Mouse (Mus musculus): Measurements from ENCODE around the gene Gnat2. TPM values are rescaled to one million over a fixed set of nuclear protein-coding genes. Genes with fewer than 3 reads are reported as not detected.
A peak's percentile ranks its signal among the peaks of the same experiment; 100 is the strongest.

Gene Gnat2
- under 1 TPM in 2 of 4 experiments, not detected in 2; 0.21 to 0.46 TPM for total RNA-seq (2022)

- DNase-seq (ENCODE audit: low spot score in 2 of 2) = no peak
These were observed at the start of gene Gnat2 for GRCm38 (mm10) chr3:108092536-108093115. Gene Gnat2, plus strand, starts transcription at chr3:108092789.

- DNase-seq (ENCODE audit: low spot score in 2 of 2) = peak; percentile 79 to 84
These were observed 48.0 kb upstream of the Gnat2 start, which contains the start of gene Gstm4 for GRCm38 (mm10) chr3:108044394-108045140. Gene Gstm4, minus strand, starts transcription at chr3:108044894.

DNA sequence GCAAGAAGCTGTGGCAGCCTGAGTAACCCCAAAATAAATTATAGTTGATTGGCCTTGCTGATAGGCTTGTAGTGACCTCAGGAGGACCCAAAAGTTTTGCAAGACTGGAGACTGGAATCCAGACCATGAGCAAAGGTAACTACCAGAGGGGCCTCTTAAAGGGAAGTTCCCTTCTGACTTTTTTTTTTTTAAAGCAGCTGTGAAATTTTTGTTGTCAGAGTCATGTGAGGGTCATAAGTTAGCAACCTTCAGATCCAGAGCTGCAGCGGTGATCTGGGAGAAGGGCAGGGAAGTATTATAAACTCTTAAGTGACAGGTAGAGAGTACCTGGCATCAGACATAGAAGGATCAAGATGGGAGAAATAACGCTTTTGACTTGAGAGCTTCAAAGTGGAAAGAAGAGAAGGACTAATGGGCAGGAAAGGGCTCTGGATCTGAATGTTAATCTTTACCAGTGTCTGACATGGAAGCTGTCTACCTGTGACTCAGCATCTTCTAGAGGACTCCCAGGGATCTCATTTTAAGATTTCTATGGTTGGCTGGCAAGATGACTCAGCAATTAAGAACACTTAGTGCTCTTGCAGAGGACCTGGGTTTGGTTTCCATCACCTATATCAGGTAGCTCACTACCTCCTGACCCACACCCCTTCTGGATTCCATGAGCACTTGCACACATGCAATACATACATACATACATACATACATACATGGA lies 45.5 kb upstream of the Gnat2 start:
- no peak for DNase-seq (ENCODE audit: low spot score in 2 of 2)

- no peak for DNase-seq (ENCODE audit: low spot score in 2 of 2)
These were observed 44.3 kb upstream of the Gnat2 start for GRCm38 (mm10) chr3:108048306-108048705.

GRCm38 (mm10) chr3:108050493-108050892 lies 42.1 kb upstream of the Gnat2 start:
- DNase-seq (ENCODE audit: low spot score in 2 of 2) = no peak

DNA sequence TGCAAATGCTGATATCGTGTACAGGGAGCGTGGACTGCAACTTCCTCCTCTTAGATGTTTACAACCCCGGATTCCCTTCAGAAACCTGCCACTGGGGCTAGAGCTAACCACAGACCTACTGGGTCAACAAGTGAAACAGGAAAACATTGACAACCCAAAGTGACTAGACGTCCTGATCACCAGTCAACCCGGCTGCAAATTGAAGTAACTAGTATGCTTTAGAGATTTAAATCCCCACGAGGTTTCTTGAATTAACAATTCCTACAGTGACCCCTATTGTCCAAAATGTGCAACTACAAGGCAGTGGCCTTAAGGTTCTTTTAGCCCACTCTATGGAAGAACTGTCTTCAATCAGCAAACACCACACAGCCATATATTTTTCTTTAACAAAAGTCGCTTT lies 31.2 kb upstream of the Gnat2 start:
- no peak for DNase-seq (ENCODE audit: low spot score in 2 of 2)

GRCm38 (mm10) chr3:108062648-108063047 lies 29.9 kb upstream of the Gnat2 start:
- no peak for DNase-seq (ENCODE audit: low spot score in 2 of 2)

DNA sequence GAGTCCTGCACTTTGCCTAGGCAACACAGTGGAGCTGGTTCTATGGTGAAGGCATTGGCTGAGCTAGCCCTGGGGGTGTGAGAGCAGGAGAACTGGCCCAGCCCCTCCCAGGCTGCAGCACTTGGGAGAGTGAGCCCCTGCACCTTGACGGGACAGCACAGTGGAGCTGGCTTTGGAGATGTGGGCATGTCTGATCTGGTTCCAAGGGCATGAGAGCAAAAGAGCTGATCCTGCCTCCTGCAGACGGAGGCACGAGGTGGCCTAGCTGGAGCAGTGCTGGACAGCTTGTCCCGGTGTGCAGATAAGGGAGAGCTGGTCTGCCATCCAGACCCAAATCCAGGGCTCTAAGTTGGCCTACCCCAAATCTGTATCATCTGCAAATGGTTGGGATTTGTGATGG lies 27.9 kb upstream of the Gnat2 start:
- DNase-seq (ENCODE audit: low spot score in 2 of 2) = no peak

GRCm38 (mm10) chr3:108065551-108065950 lies 27.0 kb upstream of the Gnat2 start:
- no peak for DNase-seq (ENCODE audit: low spot score in 2 of 2)

- DNase-seq (ENCODE audit: low spot score in 2 of 2) = no peak
These were observed 25.1 kb upstream of the Gnat2 start for GRCm38 (mm10) chr3:108067370-108067934.

DNA sequence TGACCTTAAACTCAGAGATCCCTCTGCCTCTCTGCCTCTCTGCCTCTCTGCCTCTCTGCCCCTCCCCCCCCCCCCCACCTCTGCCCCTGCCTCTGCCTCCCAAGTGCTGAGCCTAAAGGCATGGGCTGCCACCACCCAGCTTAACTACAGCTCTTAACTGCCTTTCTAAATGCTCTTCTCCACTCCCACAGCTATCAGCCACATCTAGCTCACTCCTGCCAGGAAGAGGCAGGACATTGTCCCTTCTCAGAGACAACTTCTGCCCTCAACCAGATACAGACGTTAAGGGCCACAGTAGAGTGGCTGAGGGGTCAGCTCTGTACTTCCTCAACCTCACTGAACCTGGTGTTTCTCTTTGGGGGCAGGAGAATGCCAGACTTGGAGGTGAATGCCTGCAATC lies 23.8 kb upstream of the Gnat2 start:
- no peak for DNase-seq (ENCODE audit: low spot score in 2 of 2)

DNA sequence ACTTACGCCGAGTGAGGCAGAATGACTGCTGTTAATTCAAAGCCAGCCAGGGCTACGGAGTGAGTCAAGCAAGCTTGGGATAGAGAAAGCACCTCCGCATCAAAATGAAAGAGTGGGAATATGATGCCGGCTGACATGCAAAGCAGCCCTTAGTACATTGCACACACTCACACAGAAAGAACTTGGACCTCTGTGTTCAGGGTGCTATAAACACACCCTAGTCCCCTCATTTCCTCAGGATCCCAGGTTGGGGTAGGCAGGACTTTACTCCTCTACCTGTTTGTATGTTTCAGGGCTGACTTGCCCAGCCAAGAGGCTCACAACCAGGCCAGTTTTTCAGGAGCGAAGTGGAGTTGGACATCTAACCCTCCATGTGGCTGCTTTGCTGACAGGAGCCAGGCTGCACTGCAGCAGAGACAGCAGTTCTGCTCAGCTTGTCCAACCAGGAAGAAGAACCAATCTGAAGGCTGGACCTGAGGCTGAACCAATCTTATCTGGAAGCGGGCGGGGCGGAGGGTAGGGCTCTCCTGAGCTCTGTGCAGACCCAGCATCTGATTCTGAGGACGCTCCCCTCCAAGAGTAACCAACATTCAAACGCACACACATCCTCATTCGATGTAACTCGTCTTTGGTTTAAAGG lies 23.2 kb upstream of the Gnat2 start:
- no peak for DNase-seq (ENCODE audit: low spot score in 2 of 2)

DNA sequence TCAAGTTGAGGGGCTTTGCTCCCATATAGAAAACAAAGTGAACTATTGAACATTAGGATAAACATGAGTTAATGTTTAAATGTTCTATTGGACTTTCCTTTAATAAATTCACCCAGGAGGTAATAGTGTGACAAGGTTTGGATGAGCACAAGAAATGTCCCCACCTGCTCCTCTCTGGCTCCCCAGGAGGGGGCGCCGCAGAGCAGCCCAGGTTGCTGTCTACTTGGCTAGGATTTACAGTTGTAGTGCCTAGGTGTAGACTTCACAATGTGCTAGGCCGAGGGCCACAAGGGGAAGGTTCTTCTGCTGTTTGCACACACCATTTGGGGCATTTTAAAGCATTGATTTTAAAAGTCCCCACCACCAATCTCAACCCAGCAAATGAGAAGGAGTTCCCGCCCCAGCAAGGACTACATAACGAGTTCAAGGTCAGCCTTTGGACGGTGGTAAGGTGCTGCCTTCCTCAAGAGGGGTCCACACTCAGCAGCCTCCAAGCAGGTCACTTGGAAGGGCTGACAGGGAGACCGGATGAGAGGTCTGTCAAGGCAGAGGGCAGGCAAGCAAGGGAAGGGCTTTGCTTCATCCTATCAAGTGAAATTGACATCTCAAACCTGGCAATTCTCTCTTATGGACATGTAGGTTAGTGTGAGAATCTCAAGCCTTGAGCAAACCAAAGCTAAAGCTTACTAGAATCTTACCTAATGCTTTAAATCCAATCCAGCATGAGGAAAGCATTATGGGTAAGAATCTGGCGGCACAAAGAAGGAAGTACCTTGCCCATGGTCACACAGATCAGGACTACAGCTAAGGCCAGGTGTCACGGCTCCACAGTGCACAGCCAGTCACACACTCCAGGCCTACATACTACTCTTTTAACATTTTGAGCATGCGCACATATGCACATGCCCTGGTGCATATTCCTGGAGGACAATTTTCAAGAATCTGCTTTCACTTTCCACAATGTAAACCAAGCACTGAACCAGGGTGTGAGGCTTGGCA lies 22.0 kb upstream of the Gnat2 start:
- peak in 1 of 2 experiments; percentile 60 for DNase-seq (ENCODE audit: low spot score in 2 of 2)

GRCm38 (mm10) chr3:108072983-108073569 lies 19.5 kb upstream of the Gnat2 start:
- no peak for DNase-seq (ENCODE audit: low spot score in 2 of 2)

DNA sequence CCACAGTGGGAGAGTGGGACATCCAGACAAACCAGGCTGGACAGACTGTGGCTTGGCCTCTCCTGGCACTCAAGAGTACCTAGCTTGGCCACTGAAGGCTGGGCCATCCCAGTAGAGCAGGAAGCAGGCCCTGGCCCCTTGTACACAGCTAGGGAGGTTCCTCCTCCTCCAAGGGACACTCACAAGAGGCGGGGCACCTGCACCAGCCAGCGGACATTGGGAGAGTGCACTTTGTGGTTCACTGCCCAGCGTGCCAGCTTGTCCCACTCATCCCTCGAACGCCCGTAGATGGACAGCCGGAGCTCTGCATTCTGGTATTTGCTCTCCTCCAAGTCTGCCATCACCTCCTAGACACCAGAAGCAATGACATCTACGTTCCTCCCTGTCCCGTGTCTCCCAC lies 15.8 kb upstream of the Gnat2 start:
- no peak for DNase-seq (ENCODE audit: low spot score in 2 of 2)

- DNase-seq (ENCODE audit: low spot score in 2 of 2) = no peak
These were observed 10.9 kb upstream of the Gnat2 start for GRCm38 (mm10) chr3:108081681-108082080.

GRCm38 (mm10) chr3:108082251-108082875 lies 10.2 kb upstream of the Gnat2 start:
- DNase-seq (ENCODE audit: low spot score in 2 of 2) = no peak

DNA sequence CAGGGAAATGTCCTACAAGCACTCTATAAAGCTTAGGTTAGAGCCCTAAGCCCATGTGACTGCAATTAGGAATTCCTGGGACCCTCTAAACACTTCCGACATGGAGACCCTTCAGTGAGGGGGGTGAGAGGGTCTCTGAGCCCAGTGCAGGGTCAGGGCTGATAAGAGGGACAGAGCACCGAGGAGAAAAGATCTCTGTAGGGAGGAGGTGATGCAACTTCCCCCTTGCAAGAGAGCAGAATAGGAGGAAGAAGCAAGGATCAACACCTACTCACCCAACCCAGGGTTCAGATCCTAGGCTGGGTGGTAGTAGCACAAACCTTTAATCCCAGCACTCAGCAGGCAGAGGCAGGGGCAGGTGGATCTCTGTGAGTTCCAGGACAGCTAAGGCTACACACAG lies 9.4 kb upstream of the Gnat2 start:
- no peak for DNase-seq (ENCODE audit: low spot score in 2 of 2)

DNA sequence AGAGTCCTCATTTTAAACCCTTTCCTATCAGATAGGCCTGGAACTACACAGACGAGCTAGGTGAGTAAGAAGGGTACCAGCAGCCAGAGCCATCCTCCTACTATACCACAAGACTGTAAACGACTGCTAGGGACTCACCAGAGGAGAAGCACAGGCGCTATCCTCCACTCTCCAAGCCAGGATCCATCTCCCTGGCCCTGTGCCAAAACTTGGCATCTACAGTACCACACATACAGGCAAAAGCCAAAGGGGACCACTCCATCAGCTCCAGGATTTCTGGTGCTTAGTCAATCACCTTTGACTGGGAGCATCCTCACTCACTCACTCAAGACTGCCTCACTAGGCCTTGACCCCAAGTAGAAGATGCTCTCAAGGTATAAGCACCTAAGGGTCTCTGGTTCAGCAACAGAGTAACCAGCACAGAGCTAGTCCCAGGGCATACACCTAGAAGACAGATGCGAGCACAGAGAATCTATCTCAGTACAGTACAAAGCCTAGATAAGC lies 8.6 kb upstream of the Gnat2 start:
- DNase-seq (ENCODE audit: low spot score in 2 of 2) = no peak
